Mouse (Mus musculus): ENCODE results near the gene Nrip2.

Gene Nrip2

GRCm38 (mm10) chr6:128397574-128398261 lies 1.4 kb upstream of the Nrip2 start:
- no peak for DNase-seq (ENCODE audit: low read depth, low spot score)

- DNase-seq (ENCODE audit: low read depth, low spot score) = no peak
These were observed 507 bp downstream of the Nrip2 start for GRCm38 (mm10) chr6:128399421-128400185.

GRCm38 (mm10) chr6:128404708-128405107 lies 5.6 kb downstream of the Nrip2 start:
- no peak for DNase-seq (ENCODE audit: low read depth, low spot score)

- no peak for DNase-seq (ENCODE audit: low read depth, low spot score)
These were observed 9.5 kb downstream of the Nrip2 start for GRCm38 (mm10) chr6:128408544-128409125.

- DNase-seq (ENCODE audit: low read depth, low spot score) = no peak
These were observed 11.2 kb downstream of the Nrip2 start for GRCm38 (mm10) chr6:128410305-128410704.

- DNase-seq (ENCODE audit: low read depth, low spot score) = peak; percentile 57
These were observed 12.0 kb downstream of the Nrip2 start for GRCm38 (mm10) chr6:128411115-128411514.

GRCm38 (mm10) chr6:128416169-128416568 lies 17.1 kb downstream of the Nrip2 start:
- DNase-seq (ENCODE audit: low read depth, low spot score) = no peak

GRCm38 (mm10) chr6:128418076-128418475 lies 19.0 kb downstream of the Nrip2 start:
- DNase-seq (ENCODE audit: low read depth, low spot score) = no peak

- no peak for DNase-seq (ENCODE audit: low read depth, low spot score)
These were observed 21.9 kb downstream of the Nrip2 start for GRCm38 (mm10) chr6:128421036-128421435.

- DNase-seq (ENCODE audit: low read depth, low spot score) = no peak
These were observed 22.4 kb downstream of the Nrip2 start for GRCm38 (mm10) chr6:128421480-128421879.

GRCm38 (mm10) chr6:128423496-128424268 lies 24.6 kb downstream of the Nrip2 start:
- no peak for DNase-seq (ENCODE audit: low read depth, low spot score)

- peak; percentile 94 for DNase-seq (ENCODE audit: low read depth, low spot score)
These were observed 25.3 kb downstream of the Nrip2 start, which contains the start of gene Itfg2 for GRCm38 (mm10) chr6:128424269-128425019. Gene Itfg2 (minus strand): TSS chr6:128424931.

GRCm38 (mm10) chr6:128425046-128425445 lies 25.9 kb downstream of the Nrip2 start:
- no peak for DNase-seq (ENCODE audit: low read depth, low spot score)

GRCm38 (mm10) chr6:128427571-128427970 lies 28.5 kb downstream of the Nrip2 start:
- no peak for DNase-seq (ENCODE audit: low read depth, low spot score)

- DNase-seq (ENCODE audit: low read depth, low spot score) = no peak
These were observed 30.2 kb downstream of the Nrip2 start for GRCm38 (mm10) chr6:128429300-128429699.

- DNase-seq (ENCODE audit: low read depth, low spot score) = no peak
These were observed 30.7 kb downstream of the Nrip2 start for GRCm38 (mm10) chr6:128429826-128430225.

- DNase-seq (ENCODE audit: low read depth, low spot score) = no peak
These were observed 33.3 kb downstream of the Nrip2 start for GRCm38 (mm10) chr6:128432356-128432915.

- no peak for DNase-seq (ENCODE audit: low read depth, low spot score)
These were observed 34.5 kb downstream of the Nrip2 start for GRCm38 (mm10) chr6:128433566-128433965.

- no peak for DNase-seq (ENCODE audit: low read depth, low spot score)
These were observed 36.4 kb downstream of the Nrip2 start for GRCm38 (mm10) chr6:128435474-128435873.

GRCm38 (mm10) chr6:128436356-128437005 lies 37.4 kb downstream of the Nrip2 start:
- no peak for DNase-seq (ENCODE audit: low read depth, low spot score)
